Mouse (Mus musculus) urinary bladder, postnatal 10 days (tissue): Measurements from ENCODE around the gene Lsm10.

Source experiments
- DNase-seq: peaks from one replicate; pipeline ENCODE4 v3.0.0; 2022; ENCODE audit warnings: low spot score

Lsm10 gene

GRCm38 (mm10) chr4:126118651-126119050 lies 22.2 kb downstream of the Lsm10 start:
- no peak for DNase-seq

- DNase-seq, result no peak
Measured at GRCm38 (mm10) chr4:126119051-126119450, 22.6 kb downstream of the Lsm10 start.

GRCm38 (mm10) chr4:126120052-126120451 lies 23.6 kb downstream of the Lsm10 start:
- DNase-seq, result no peak

GRCm38 (mm10) chr4:126120506-126120905 lies 24.1 kb downstream of the Lsm10 start:
- DNase-seq, result no peak

GRCm38 (mm10) chr4:126123309-126124040 lies 27.1 kb downstream of the Lsm10 start:
- DNase-seq, result no peak

GRCm38 (mm10) chr4:126130502-126130901 lies 34.1 kb downstream of the Lsm10 start:
- DNase-seq, result no peak

GRCm38 (mm10) chr4:126131290-126132121 lies 35.1 kb downstream of the Lsm10 start:
- no peak for DNase-seq

- no peak for DNase-seq
Measured at GRCm38 (mm10) chr4:126132636-126133264, 36.3 kb downstream of the Lsm10 start.

GRCm38 (mm10) chr4:126134236-126134635 lies 37.8 kb downstream of the Lsm10 start:
- DNase-seq, result no peak

GRCm38 (mm10) chr4:126134639-126135038 lies 38.2 kb downstream of the Lsm10 start:
- no peak for DNase-seq

GRCm38 (mm10) chr4:126137773-126138172 lies 41.4 kb downstream of the Lsm10 start:
- no peak for DNase-seq

GRCm38 (mm10) chr4:126141021-126141420 lies 44.6 kb downstream of the Lsm10 start:
- no peak for DNase-seq

- no peak for DNase-seq
Measured at GRCm38 (mm10) chr4:126145396-126145795, 49.0 kb downstream of the Lsm10 start.

- no peak for DNase-seq
Measured at GRCm38 (mm10) chr4:126146974-126147532, 50.6 kb downstream of the Lsm10 start.

GRCm38 (mm10) chr4:126147533-126148160 lies 51.2 kb downstream of the Lsm10 start, which contains the start of gene Eva1b:
Gene Eva1b, plus strand, starts transcription at chr4:126147744.
- DNase-seq, result no peak
